Mouse (Mus musculus) thymus, postnatal 25 days (tissue): ENCODE data around the gene Cxcl3.

Source experiments
- DNase-seq: peaks from one replicate; pipeline ENCODE4 v3.0.0; 2022

Gene Cxcl3

DNA sequence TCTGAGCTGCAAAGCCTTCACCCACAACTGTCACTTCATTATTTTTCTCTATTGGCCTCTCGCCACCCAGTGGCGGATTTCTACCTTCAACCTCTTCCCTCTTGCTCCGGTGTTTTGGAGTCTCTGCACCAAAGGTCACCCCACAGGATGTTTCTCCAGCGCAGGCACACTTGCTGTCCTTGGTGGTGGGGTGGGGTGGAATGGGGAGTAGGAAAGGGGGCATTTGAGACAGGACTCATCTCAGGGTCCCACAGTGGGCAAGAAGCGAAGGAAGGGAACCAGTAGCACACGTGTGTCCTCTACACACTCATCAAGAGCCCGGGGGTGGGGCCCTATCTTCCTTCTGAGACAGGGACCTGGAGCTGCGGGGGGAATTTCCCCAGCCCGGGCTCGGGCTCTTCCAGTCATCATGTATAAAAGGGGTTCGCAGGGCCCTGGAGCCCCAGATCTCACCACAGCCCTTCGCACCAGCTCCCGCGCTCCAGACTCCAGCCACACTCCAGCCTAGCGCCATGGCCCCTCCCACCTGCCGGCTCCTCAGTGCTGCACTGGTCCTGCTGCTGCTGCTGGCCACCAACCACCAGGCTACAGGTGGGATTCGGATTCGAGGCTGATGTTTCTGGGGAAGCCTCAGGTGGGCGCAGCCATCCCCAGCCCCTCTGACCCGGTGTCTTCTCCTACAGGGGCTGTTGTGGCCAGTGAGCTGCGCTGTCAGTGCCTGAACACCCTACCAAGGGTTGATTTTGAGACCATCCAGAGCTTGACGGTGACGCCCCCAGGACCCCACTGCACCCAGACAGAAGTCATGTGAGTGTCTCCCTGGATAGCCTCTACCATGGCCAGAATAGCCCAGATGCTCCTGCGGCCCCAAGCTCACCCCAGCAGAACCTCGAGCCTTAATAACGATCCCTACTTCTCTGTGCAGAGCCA lies at the start of gene Cxcl3:
TSS of gene Cxcl3 (plus strand) at position 445 of the 930 bp plus-strand sequence.
- DNase-seq: no peak

DNA sequence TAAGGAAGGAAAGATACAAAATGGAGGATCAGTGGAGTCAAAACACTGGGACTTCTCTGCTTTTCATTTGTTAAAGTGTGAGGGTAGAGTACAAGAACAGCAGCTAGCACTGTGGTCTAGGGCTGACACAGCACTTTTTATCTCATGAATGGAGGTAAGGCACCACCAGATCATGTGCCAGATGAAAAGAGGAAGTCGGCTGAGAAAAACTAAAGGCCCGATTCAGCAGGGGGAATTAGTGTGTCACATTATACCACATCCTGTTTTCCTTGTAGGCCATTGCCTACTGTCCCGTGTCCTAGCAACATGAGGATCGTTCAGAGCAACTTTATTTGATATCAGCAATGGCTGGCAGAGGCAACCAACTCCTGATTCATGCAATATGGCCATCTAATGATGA lies 43.9 kb upstream of the Cxcl3 start:
- no peak for DNase-seq

DNA sequence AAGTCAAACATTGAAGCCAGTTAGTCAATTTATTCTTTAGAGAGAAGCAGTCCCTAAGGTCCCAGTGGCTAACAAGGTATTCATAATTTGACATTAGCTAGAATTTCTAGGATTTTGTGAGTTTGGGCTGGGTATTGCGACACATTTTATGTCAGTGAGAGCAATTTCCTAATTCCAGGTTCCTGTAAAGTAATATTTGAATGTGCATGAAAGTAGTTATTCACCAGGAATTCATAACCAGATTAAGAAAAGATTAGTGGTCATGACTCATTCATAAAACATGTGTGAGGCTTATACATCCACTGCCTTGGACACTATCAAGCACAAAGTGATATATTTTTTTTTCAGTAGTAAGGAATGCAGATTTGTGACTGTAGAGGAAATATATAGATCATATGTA lies 32.0 kb upstream of the Cxcl3 start:
- no peak for DNase-seq

DNA sequence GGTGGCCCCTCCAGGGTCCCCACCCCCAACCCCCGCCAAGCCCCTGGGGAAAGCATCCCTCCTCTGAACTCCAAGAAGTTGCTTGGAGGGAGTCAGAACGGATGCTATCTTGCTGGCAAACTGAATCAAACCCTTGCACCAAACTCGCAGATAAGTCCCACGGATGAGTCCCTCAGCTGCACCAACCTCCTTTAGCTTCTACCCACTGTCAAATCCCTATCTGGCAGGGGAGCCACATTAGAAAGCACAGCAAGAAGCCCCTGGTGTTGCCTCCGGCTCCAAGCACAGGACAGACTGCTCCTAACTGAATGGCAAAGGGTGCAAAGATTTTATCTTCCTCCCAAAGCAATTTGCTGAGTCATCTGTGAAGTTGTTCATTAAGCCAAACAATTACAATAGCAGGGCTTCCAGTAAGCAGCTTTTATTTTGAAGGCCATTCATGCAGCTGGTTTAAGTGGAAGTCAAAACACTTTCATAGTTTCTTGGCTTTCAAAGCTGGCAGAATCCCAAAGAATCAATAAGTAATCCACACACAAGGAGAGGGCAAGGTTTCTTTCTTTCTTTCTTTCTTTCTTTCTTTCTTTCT lies 27.8 kb upstream of the Cxcl3 start:
- no peak for DNase-seq

DNA sequence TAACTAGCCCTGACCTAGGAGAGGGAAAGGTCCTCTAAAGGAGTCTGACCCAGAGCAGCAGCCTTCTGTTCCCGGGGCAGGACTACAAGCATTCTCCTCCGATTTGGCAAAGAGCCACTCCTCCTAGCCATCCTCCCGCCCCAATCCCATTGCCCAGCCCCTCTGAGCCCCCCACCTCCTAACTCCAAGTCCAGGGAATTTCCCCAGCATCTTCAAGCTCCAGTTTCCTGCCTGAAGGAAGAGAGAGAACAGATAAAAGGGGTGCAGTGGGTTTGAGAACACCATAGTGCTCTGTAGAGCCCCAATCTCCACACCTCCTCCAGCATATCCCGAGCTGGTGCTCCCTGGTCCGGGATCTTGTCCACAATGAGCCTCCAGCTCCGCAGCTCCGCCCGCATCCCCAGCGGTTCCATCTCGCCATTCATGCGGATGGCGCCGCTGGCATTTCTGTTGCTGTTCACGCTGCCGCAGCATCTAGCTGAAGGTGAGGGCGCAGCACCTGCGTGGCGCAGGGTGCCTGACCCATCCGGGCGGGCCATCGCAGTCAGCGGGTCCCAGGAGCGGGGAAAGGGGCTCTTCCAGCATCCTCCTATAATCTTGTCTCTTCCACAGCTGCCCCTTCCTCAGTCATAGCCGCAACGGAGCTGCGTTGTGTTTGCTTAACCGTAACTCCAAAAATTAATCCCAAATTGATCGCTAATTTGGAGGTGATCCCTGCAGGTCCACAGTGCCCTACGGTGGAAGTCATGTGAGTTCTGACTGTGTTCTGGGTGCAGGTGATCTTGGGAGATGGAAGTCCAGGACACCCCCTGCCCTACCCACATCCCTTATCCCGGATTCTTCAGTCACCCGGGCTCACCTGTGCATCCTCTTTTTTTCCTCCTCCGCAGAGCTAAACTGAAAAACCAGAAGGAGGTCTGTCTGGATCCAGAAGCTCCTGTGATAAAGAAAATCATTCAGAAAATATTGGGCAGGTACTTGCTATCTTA lies 26.5 kb upstream of the Cxcl3 start, which contains the start of gene Cxcl5:
TSS of gene Cxcl5 (plus strand) at position 284 of the 989 bp plus-strand sequence.
- DNase-seq: no peak

DNA sequence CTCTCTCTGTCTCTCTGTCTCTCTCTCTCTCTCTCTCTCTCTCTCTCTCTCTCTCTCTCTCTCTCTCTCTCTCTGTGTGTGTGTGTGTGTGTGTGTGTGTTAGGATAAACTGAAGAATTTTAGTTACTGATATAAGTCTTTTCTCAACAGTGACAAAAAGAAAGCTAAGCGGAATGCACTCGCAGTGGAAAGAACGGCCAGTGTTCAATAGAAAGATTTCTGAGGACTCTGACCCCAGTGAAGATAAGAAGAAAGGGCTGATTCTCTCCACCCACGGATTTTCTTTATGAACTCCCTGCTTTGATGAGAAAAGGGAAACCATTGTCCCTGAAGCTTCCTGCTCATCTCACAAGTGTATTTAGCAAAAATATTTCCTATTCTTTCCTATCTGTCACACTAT lies 25.6 kb upstream of the Cxcl3 start:
- no peak for DNase-seq

DNA sequence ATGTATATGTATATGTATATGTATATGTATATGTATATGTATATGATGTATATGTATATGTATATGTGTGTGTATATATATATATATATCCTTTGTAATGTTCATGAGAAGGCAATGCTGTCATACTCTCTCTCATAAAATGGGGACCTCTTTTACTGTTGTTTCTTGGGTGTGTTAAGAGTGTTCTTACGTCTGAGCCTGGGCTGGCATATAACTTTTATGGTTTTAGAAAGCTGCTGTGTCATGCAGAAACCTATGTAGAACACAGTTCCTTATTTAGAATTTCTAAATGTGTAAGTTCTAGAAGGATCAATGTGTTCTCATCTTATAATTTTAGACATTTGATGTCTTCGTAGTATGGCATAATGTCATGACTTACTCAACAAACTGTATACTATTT lies 25.1 kb upstream of the Cxcl3 start:
- no peak for DNase-seq

DNA sequence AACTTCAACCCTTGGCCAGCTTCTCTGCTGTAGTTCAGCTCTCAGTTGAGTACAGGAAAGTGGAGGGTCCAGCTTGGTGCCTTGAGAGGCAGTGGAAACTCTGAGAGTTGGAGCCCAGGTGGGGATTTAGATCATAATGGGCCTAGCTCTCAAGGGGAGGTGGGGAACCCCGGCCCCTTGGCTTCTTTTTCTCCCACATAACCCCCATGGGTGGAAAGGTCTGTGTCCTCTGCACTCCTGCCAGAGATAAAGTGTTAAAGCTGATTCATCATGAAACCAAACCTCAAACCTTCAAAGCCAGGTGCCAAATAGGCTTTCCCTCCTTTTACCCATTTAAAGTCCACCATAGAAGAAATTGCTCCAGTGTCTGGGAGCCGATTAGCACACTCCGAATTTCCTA lies 24.1 kb upstream of the Cxcl3 start:
- DNase-seq: no peak

DNA sequence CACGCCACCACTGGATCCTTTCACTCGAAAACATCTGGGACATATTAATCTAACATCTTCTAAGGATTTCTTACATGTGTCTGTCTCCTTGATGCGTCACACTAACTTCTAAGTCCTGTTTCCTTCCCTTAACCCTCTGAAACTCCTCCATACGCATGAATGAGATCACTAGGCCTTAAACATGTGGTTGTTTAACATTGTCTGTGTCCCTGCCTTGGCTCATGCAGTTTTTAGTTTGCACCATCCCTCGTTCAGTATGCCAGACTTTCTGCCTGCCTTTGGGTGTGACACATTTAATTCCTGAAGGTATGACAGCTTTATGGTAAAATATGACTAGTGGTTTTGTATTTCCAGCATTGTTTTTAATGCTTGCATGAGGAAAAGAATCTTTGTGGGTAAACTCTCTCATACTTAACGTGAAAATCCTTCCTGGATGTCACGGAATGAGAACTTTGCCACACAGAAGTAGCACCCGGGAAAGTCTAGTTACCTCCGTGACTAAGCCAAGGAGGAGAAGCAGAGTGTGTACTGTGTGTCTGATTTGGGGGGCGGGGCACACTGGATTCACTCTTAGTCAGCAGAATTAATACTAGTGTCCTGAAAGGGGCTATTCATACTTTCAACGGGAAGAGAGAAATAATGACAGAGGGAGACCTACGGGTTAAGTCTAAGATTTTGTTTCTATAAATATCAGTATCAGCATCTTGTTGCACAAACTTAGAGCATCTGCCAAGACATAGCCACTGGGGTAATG lies 21.8 kb upstream of the Cxcl3 start:
- DNase-seq: no peak

DNA sequence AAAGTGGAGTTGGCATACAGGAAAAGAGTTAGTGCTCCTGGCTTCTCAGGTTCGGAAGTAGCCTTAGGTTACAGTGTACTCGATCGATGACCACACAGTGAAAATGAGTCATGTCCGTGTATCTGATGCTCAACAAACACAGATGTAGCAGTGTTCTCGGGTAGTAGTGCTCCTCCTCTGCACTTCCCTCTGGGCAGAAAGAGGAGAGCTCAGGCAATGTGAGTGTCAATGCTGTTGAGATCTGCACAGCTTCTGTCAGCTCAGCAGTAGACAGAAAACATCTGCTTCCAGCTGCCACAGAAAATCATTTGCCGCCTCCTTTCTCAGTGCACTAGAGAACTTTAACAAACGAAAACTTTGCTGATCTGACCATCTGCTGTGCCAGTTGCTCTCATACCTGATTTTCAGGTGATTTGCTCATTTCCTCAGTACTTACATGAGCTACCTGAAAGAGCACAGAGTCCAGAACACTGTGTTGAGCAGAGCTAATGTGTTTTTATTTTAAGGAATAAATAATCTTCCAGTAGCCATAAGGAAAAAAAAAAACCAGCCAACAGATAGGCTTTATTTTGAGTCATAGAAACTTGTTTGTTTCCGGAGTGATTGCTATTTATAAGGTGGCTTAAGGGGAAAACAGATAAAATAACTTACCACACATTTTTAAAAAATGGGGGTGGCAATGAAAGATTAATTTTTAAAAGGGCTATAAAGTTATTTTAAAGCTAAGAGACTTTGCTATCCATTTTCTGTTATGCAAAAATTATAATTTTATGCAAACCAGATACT lies 19.9 kb upstream of the Cxcl3 start:
- no peak for DNase-seq

DNA sequence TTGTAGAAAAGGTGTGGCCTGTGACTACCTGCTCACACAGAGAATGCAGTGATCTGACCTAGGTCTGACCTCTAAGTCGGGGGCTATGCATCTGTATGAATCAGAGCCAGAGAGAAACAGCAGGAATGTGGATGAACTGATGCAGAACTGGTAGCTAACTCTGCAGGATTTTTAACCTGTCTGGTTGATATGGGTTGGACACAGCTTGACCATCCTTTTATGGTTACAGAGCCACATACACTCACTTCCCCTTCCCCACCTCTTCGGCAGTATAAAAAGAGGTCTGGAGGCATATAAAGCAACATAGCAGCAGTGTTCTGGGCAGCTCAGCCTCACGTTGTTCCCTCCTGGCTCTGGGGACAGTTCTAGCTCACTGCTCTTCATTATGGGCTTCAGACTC lies 17.7 kb upstream of the Cxcl3 start, which contains the start of gene Ppbp:
TSS of gene Ppbp (plus strand) at position 301 of the 400 bp plus-strand sequence.
- DNase-seq: no peak

DNA sequence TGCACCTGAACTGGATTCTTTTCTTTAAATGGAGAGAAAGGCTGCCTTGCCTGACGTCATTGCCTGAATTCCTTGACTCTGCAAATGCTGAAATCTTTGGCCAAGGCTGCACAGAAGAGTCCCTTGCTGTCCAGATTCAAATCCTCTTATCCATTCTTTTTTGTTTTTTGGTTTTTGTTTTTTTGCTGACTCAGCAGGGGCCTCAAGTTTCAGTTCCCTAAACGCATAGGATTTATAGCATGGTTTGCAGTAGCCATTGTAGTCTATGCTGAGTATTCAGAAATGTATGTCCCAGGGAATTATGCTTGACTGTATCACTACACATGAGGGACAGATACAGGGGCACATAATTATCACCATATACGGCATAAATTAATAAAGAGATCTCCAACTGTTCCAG lies 14.5 kb upstream of the Cxcl3 start:
- DNase-seq: no peak

DNA sequence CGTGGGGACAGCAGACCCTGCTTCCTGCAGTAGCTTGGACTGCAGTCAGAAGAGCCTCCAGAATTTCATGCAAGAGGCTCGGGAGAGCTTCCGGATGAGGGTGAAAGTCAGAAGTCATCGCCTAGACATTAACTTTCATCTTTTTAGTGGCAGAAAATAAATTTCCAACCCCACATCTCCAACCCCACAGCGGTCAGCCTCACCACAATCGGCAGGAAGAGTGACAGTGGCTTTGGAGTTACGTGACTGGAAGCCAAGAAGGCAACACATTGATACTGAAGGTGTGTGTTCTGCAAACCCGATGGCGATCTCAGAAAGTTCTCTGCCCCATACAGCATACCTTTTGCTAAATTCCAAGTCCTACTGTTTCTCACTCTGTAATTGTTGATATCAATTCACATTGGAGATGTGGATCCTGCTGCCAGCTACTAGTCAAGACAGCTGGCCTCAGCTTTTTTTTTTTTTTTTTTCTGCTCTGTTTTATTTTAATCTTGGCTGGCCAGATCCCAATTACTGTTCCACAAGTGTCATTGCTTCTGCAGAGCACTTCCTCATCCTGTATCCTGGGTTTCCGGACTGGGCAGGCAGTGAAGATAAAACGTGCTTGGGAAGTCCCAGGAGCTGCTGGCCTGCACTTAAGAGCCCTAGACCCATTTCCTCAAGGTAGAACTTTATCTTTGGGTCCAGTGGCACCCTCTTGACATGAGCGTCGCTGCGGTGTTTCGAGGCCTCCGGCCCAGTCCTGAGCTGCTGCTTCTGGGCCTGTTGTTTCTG lies 13.8 kb upstream of the Cxcl3 start, which contains the start of gene Pf4:
TSS of gene Pf4 (plus strand) at position 556 of the 774 bp plus-strand sequence.
- no peak for DNase-seq

DNA sequence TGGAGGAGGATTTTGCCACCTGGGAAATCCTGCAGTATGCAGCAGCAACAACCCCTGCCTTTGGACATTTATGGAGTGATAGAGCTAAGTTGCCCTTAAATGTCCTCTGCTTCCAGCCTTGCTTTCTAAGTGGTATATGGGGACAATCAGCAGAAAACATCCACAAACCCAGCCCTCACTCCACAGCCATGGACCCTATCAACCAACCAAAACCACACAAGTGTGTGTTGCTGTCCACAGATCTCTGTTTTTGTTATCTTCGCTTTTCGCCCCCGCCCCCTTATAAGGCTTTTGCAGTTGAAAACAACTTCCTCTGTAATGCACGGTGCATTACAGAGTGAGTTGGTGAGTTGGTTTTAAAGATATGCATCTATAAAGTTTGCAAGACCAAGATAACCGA lies 10.3 kb upstream of the Cxcl3 start:
- DNase-seq: no peak

DNA sequence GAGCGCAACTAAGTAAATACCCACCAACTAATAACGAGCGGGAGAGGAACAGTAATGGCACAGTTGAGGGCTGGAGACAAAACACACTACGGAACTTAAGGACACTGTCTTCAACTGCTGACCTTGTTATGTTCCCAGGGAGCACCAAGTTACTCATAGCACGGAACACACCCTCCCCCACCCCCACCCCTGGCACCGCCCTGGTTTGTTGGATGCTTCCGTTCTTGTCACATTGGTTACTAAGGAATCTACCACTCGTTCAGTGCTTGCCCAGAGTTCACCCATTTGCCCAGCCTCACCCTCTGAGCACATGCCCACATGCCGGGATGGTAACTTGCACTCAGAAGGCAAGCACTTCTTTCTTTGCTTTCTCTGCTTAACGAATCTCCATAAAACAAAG lies 8.3 kb upstream of the Cxcl3 start:
- no peak for DNase-seq

DNA sequence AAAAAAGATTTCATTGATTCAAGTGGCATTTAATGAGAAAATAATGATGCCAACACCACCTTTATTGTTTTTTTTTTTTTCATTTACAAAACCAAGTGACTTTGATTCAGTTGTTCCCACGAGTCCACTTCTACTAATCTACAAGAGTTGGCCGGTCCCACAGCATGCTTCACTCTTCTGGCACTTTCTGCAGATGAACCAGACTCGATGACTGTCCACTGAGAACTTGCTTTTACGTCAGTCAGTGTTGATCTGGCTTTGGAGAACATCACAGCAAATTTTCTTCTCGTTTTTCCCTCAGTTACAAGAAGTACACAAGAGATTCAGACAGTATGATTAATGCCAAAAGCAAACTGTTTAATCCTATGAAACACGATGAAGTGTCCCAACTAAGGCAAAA lies 7.0 kb upstream of the Cxcl3 start:
- no peak for DNase-seq

DNA sequence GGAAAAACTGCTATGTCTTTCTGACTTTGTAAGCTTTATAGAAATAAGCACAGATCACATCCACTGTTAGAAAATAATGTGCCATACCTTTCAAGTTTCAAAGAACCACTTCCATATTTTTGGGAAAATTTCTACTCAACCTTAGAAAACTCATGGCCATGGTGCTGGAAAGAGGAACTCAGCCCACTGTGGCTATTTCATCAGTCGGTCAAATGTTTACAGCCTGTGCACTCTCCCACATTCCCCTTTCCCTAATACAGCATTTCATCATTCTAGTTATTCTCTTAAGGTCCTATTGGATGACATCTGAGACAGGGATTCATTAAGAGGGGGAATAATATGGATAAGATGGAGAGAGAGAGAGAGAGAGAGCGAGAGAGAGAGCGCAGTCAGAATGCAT lies 2.2 kb upstream of the Cxcl3 start:
- no peak for DNase-seq

DNA sequence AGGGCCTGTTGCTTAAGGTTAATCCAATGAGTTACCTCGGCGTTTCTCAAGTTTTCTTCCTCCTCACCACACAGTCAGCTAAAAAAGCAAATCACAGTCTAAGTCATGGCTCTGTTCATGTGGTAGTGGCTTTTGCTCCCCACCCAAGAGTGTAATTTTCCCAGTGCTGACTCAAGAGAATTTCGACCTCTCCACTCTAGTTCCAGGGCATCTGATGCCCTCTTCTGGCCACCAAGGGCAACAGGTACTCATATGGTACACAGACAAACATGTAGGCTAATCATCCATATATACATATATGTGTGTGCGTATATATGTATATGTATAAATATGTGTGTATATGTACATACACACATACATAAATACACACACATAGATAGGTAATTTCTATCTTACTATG lies 2.2 kb downstream of the Cxcl3 start:
- DNase-seq: no peak

DNA sequence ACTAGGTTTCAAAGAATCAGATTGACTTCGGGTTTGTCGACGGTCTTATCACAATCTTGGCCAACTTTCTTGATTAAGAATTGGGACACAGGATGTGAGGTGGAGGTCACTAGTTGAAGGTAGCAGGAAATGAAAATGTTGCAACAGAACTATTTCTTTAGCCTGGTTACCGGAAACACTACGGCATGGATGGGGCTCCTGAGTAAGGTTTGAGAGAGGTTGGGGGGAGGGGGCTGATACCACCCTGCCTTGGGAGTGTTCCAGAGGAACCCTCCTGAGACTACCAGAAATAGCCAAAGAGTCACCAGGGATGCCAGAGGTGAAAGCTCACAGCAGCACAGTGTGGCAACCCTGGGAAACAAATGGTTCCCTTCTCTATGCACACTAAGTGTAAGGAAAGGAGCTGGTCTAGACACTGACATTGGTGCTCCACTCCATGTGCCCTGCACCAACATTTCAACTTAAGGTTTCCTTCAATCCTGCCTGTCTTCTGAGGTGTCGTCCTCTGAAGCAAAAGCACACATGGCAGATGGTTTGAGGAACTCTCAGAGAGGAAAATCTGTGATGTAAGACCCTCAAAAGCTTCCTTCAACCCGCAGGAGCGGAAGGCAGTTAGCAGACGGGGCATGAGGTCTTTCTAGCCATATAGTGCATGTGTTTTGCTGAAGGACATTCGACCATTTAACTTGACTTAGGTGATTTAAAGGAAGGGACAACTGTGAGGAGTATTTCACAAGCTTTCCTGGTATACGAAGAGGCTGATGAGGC lies 3.6 kb downstream of the Cxcl3 start:
- no peak for DNase-seq

DNA sequence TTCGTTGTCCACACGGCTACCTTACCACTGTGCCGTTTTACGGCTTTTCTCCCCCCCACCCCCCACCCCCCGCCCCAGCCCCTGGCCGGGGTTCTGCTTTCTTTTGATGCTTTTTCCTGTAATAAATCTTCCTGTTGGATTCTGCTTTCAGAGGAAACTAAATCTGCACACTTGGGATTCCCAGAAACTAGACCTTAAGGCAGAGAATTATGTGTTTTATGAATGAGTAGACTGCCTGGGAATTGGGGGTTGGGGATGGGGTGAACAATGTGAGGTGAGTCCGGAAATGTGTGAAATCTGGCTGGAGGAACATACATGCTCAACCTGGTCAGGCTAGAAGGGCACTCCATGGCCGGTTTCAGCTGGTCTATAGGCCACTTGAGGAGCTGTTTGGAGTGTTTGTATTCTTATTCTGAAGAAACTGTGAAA lies 4.2 kb downstream of the Cxcl3 start:
- no peak for DNase-seq
